Mouse (Mus musculus): ENCODE results near the gene Gm26938. TPM values are rescaled to one million over a fixed set of nuclear protein-coding genes. Genes with fewer than 3 reads are reported as not detected.
A peak's percentile ranks its signal among the peaks of the same experiment; 100 is the strongest.

Gene Gm26938
- total RNA-seq (2021) (not detected), polyA plus RNA-seq (2012; rRNA removed) (not detected in 2 replicates)
- long read RNA-seq: 0 reads

- DNase-seq: peak; percentile 94
These were observed at the start of gene Gm26938, which contains the start of gene Psmg3 for GRCm38 (mm10) chr5:139826357-139827055. Gm26938 (minus strand) TSS chr5:139826407. Psmg3 (minus strand) TSS chr5:139826885.

- DNase-seq: no peak
These were observed 45.3 kb upstream of the Gm26938 start for GRCm38 (mm10) chr5:139871526-139871925.

GRCm38 (mm10) chr5:139870886-139871285 is 44.7 kb upstream of the Gm26938 start:
- DNase-seq: no peak

GRCm38 (mm10) chr5:139862759-139863158 is 36.6 kb upstream of the Gm26938 start:
- peak; percentile 84 for DNase-seq

GRCm38 (mm10) chr5:139860328-139861104 is 34.3 kb upstream of the Gm26938 start:
- no peak for DNase-seq

GRCm38 (mm10) chr5:139849626-139850320 is 23.6 kb upstream of the Gm26938 start:
- peak; percentile 78 for DNase-seq

- DNase-seq: no peak
These were observed 12.9 kb upstream of the Gm26938 start for GRCm38 (mm10) chr5:139839142-139839541.

GRCm38 (mm10) chr5:139838476-139838892 is 12.3 kb upstream of the Gm26938 start:
- DNase-seq: peak; percentile 45

- DNase-seq: no peak
These were observed 9.5 kb upstream of the Gm26938 start for GRCm38 (mm10) chr5:139835706-139836105.

- no peak for DNase-seq
These were observed 5.9 kb upstream of the Gm26938 start for GRCm38 (mm10) chr5:139832125-139832524.

GRCm38 (mm10) chr5:139830734-139831133 is 4.5 kb upstream of the Gm26938 start:
- DNase-seq: no peak

- no peak for DNase-seq
These were observed 3.2 kb upstream of the Gm26938 start for GRCm38 (mm10) chr5:139829384-139829783.

- no peak for DNase-seq
These were observed 1.4 kb upstream of the Gm26938 start for GRCm38 (mm10) chr5:139827593-139827992.

GRCm38 (mm10) chr5:139825947-139826346 is 260 bp downstream of the Gm26938 start:
- DNase-seq: no peak

GRCm38 (mm10) chr5:139824531-139824930 is 1.7 kb downstream of the Gm26938 start:
- DNase-seq: no peak

- no peak for DNase-seq
These were observed 4.4 kb downstream of the Gm26938 start for GRCm38 (mm10) chr5:139821466-139822459.

GRCm38 (mm10) chr5:139819538-139820181 is 6.5 kb downstream of the Gm26938 start, which contains the start of gene Tmem184a:
Tmem184a (minus strand) TSS chr5:139819917.
- no peak for DNase-seq

- DNase-seq: peak; percentile 34
These were observed 7.4 kb downstream of the Gm26938 start for GRCm38 (mm10) chr5:139818801-139819200.

GRCm38 (mm10) chr5:139818056-139818455 is 8.2 kb downstream of the Gm26938 start:
- no peak for DNase-seq

GRCm38 (mm10) chr5:139817292-139817691 is 8.9 kb downstream of the Gm26938 start:
- no peak for DNase-seq

GRCm38 (mm10) chr5:139816445-139816844 is 9.8 kb downstream of the Gm26938 start:
- DNase-seq: peak; percentile 41
